Mouse (Mus musculus) midbrain, embryonic 10.5 days (tissue): ENCODE results near the gene Adamts17. TPM values are rescaled to one million over a fixed set of nuclear protein-coding genes. Genes with fewer than 3 reads are reported as not detected.
A peak's percentile ranks its signal among the peaks of the same experiment; 100 is the strongest.

Experiments
- DNase-seq: peaks from one replicate; pipeline ENCODE4 v3.0.0-alpha.2; 2017; ENCODE audit warnings: low spot score
- H3K27ac ChIP-seq: fragments of 300-500 bp; sonication (generic); replicated peaks from 2 replicates; pipeline ENCODE4 v1.5.1; 2016; ENCODE audit warnings: mild to moderate bottlenecking
- H3K27me3 ChIP-seq: fragments of 300-500 bp; sonication (generic); 2 replicates; pipeline ENCODE4 v1.6.1; 2016; ENCODE audit warnings: low read depth, mild to moderate bottlenecking; ENCODE audit not compliant: poor library complexity, severe bottlenecking
- H3K36me3 ChIP-seq: fragments of 300-500 bp; sonication (generic); 2 replicates; pipeline ENCODE4 v1.6.1; 2016; ENCODE audit warnings: mild to moderate bottlenecking, moderate library complexity
- H3K4me1 ChIP-seq: fragments of 300-500 bp; sonication (generic); 2 replicates; pipeline ENCODE4 v1.6.1; 2016
- H3K4me3 ChIP-seq: fragments of 300-500 bp; sonication (generic); 2 replicates; pipeline ENCODE4 v1.5.1; 2016; ENCODE audit warnings: mild to moderate bottlenecking, moderate library complexity
- H3K9me3 ChIP-seq: fragments of 300-500 bp; sonication (generic); replicated peaks from 2 replicates; pipeline ENCODE4 v1.6.1; 2016; ENCODE audit warnings: mild to moderate bottlenecking
- WGBS: fragments of 180-500 bp; shearing (Covaris S2); methylation state at CpG from one replicate; pipeline ENCODE4 v1.1.7; 2016; 5-methylcytosine and 5-hydroxymethylcytosine counted together
- polyA plus RNA-seq: library from polyadenylated mRNA; unstranded; fragments of >200 nt; fragmentation: Nextera tagmentation; extraction: Ambion mirVana; gene quantifications from 2 replicates; pipeline ENCODE4 v1.2.1, GENCODE M21; 2016

Adamts17 gene
- polyA plus RNA-seq, 1 experiment from 2014 or later = 0.75 TPM

- H3K9me3 ChIP-seq = no peaks in the 10 kb centered on the region
- H3K36me3 ChIP-seq = no peaks in the 10 kb centered on the region
- WGBS = 85% methylated on average over 9 of the region's 9 CpGs
- no peak overlapping the region for H3K4me3 ChIP-seq
- peaks cover 3% of the 10 kb centered on the region; the same call in 1 of the 2 replicates for H3K4me1 ChIP-seq
- H3K27me3 ChIP-seq = no peaks in the 10 kb centered on the region
- no peak overlapping the region for H3K27ac ChIP-seq
- DNase-seq = no peak
These were observed 329.4 kb downstream of the Adamts17 start for GRCm38 (mm10) chr7:67168763-67169569.

GRCm38 (mm10) chr7:67173522-67174195, 334.1 kb downstream of the Adamts17 start:
- no peak for DNase-seq
- no peak overlapping the region for H3K27ac ChIP-seq
- H3K4me1 ChIP-seq = peaks cover 3% of the 10 kb centered on the region; the same call in 1 of the 2 replicates
- 72% methylated on average over 2 of the region's 2 CpGs for WGBS
- no peaks in the 10 kb centered on the region for H3K9me3 ChIP-seq
- no peaks in the 10 kb centered on the region for H3K36me3 ChIP-seq
- no peaks in the 10 kb centered on the region for H3K27me3 ChIP-seq
- H3K4me3 ChIP-seq = no peak overlapping the region

GRCm38 (mm10) chr7:67183786-67184185, 344.3 kb downstream of the Adamts17 start:
- no peaks in the 10 kb centered on the region for H3K27me3 ChIP-seq
- H3K9me3 ChIP-seq = no peaks in the 10 kb centered on the region
- H3K4me1 ChIP-seq = peaks cover 4% of the 10 kb centered on the region; the same call in 1 of the 2 replicates
- no peak overlapping the region for H3K27ac ChIP-seq
- 6% methylated on average over 4 of the region's 4 CpGs for WGBS
- H3K36me3 ChIP-seq = no peaks in the 10 kb centered on the region
- H3K4me3 ChIP-seq = no peak overlapping the region
- no peak for DNase-seq

GRCm38 (mm10) chr7:67199412-67199811, 359.9 kb downstream of the Adamts17 start:
- H3K4me3 ChIP-seq = no peak overlapping the region
- no peaks in the 10 kb centered on the region for H3K27me3 ChIP-seq
- H3K4me1 ChIP-seq = no peaks in the 10 kb centered on the region
- 22% methylated on average over 10 of the region's 10 CpGs for WGBS
- peak; percentile 52 for DNase-seq
- no peaks in the 10 kb centered on the region for H3K36me3 ChIP-seq
- no peak overlapping the region for H3K27ac ChIP-seq
- no peaks in the 10 kb centered on the region for H3K9me3 ChIP-seq

Other genes with a start within 250 kb of the Adamts17 start
- 15.9 and 18.5 TPM in 2 replicates for gene Asb7, start 150.1 kb upstream of the Adamts17 start, polyA plus RNA-seq
- gene Lins1, start 149.8 kb upstream of the Adamts17 start, polyA plus RNA-seq = 18.3 and 24.2 TPM in 2 replicates
- 0.69 and 0.88 TPM in 2 replicates for gene Cers3, start 96.2 kb upstream of the Adamts17 start, polyA plus RNA-seq